Mouse (Mus musculus): ENCODE measurements around the gene Szt2. TPM values are rescaled to one million over a fixed set of nuclear protein-coding genes. Genes with fewer than 3 reads are reported as not detected.

Gene Szt2
- total RNA-seq, 2 experiments from 2014 or later, result 36.3 to 38.6 TPM

DNA sequence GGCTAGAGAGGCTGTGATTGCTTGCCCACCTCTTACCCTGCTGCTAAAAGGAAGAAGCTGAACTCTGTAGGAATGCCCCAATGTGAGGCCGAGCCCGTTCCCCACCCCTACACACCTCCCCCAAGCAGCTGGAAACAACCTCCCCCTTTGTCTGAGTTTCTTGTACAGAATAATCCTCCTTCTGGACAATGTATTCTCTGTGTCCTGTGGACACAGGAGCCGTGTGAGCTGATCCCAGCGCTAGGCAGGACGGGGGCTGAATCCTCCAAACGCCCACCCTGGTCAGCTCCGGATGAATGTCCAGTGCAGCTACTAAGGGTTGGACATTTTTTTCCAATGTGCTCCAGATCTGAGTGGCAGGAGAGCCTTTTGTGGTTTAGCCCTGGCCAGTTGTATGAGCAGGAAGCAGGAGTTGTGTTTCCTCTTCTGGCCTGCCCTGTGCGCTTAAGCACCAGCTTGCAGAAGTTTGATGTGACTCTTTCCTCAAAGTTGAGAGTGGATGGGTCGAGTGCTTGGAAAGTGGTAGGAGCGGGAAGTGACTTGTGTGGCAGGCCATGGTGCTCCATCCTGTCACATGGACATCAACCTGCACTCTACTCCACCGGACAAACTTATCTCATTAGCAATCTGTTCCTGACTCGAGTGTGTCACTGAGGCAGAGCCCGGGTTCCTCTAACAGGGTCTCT lies 8.2 kb upstream of the Szt2 start:
- intact Hi-C loops (cut with DNase I), result no loop called here
- DNase-seq (ENCODE audit: low spot score in 2 of 2), result no peak

DNA sequence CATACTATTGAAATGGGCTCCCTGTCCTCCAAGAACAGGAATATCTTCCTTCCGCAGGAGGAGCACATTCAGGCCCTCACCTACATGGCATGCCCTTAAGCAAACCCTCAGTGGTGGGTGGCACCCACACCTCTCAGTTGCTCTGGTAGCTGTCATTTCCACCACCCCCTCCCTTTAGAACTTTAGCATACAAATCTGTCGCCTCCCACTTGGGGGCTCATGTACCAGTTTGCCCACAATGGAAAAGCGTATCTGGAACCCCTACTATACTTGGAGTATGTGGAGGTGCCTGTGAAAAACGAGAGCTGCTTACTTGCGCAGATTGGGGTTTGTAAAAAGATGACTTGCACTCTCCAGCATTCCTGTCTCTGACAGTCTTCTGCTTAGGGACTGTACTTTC lies 7.3 kb upstream of the Szt2 start:
- intact Hi-C loops (cut with DNase I), result no loop called here
- DNase-seq (ENCODE audit: low spot score in 2 of 2), result peak; percentile 19 to 38

- intact Hi-C loops (cut with DNase I), result no loop called here
- DNase-seq (ENCODE audit: low spot score in 2 of 2), result no peak
Observed at GRCm38 (mm10) chr4:118415779-118416178, 6.7 kb upstream of the Szt2 start.

GRCm38 (mm10) chr4:118413553-118413952 lies 4.5 kb upstream of the Szt2 start:
- DNase-seq (ENCODE audit: low spot score in 2 of 2), result no peak
- intact Hi-C loops (cut with DNase I), result no loop called here

- DNase-seq (ENCODE audit: low spot score in 2 of 2), result no peak
- intact Hi-C loops (cut with DNase I), result no loop called here
Observed at GRCm38 (mm10) chr4:118410871-118411270, 1.8 kb upstream of the Szt2 start.

DNA sequence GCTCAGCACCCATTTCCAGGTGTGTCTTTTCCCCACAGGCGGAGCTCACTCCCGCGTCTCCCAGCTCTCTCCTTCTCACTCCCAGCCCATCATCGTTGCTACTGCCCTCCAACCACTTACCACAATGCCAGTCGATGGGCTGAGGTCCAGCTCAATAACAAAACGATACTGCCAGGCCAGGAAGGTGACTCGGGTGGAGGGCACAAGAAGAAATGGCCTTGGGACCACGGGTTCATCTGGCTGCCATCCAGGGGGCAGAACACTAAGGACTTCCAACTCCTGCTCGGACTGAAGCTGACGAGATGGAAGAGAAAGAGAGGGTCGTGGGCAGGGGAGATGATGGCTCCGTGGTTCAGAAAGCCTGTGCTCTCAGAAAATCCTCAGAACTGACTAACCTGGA lies 6.4 kb downstream of the Szt2 start:
- intact Hi-C loops (cut with DNase I), result no loop called here

GRCm38 (mm10) chr4:118401918-118402317 lies 7.2 kb downstream of the Szt2 start:
- DNase-seq (ENCODE audit: low spot score in 2 of 2), result no peak
- intact Hi-C loops (cut with DNase I), result no loop called here

More for the DNA sequence above, 6.4 kb downstream of the Szt2 start:
- DNase-seq (ENCODE audit: low spot score in 2 of 2), result no peak

GRCm38 (mm10) chr4:118401421-118401820 lies 7.7 kb downstream of the Szt2 start:
- intact Hi-C loops (cut with DNase I), result no loop called here

GRCm38 (mm10) chr4:118398400-118398799 lies 10.7 kb downstream of the Szt2 start:
- DNase-seq (ENCODE audit: low spot score in 2 of 2), result no peak
- intact Hi-C loops (cut with DNase I), result no loop called here

More at GRCm38 (mm10) chr4:118401421-118401820, 7.7 kb downstream of the Szt2 start:
- DNase-seq (ENCODE audit: low spot score in 2 of 2), result no peak

DNA sequence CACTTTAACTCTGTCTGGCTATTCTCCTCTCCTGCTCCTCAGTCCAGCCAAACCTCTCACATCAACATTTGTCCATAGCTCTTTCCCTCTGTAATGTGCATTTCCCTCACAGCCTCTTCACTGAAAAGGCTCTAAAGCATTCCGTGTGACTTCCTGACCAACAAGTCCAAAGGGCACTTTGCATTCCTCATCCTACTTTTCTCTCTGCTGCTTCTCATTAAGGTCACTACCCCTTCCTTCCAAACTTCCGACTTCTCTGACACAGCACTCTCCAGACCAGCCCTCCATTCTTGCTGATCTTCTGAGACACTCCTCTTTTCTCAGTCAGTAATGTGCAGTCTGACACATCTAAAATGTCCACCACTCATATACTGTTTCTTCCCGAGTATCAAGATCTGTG lies 12.6 kb downstream of the Szt2 start:
- no peak for DNase-seq (ENCODE audit: low spot score in 2 of 2)
- intact Hi-C loops (cut with DNase I), result no loop called here

DNA sequence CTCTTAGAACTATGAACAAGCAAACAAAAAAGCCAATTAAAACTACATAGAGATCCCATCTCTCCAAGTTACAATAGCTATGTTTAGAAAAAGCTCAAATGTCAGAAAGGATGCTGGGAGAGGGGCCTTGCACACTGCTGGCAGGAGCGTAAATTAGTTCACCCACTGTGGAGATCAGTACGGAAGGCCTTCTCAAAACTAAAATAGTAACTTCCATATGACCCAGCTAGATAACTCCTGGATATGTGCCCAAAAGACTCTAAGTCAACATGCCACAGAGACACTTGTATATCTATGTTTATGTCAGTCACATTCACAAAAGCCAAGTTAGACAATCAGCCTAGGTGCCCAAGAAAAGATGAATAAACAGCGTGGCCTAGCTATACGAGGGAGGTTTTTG lies 13.8 kb downstream of the Szt2 start:
- intact Hi-C loops (cut with DNase I), result no loop called here
- no peak for DNase-seq (ENCODE audit: low spot score in 2 of 2)

DNA sequence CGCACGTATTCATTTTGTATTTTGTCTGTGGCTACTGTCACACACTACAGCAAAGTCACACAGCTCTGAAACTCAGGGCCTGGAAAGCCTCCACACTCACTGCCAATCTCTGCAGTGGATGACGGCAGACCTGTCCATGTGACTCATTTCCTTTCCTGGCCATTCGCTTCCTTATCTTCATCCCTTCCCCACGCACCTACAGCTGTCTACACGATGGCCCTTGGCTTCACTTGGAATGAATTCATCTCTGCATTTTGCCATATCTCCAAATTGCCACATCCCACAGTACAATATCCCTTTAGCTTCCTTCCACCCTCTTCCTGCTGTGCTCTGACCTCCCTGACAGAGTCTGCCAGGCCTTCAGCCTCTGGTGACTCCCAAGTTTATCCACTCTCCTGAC lies 14.6 kb downstream of the Szt2 start:
- no peak for DNase-seq (ENCODE audit: low spot score in 2 of 2)

DNA sequence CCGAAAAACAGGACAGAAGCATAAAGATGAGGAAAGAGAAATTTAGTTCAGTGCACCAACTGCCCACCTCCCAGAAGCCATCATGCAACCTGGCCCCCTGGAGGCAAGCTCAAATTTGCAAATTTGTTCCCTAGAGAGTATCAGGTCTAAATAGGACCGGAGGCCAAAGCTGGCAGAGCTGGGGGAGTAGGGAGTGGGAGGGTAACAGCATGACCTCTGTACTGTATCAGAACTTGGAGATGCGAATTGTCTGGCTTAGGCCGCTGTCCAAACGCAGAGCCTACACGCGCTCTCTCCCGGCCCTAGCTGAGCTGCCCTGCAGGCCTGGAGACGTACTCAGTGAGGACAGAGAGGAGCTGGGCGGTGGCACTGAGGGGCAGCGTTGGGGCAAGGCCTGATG lies 18.9 kb downstream of the Szt2 start:
- intact Hi-C loops (cut with DNase I), result no loop called here
- no peak for DNase-seq (ENCODE audit: low spot score in 2 of 2)

More for the DNA sequence above, 14.6 kb downstream of the Szt2 start:
- intact Hi-C loops (cut with DNase I), result no loop called here

DNA sequence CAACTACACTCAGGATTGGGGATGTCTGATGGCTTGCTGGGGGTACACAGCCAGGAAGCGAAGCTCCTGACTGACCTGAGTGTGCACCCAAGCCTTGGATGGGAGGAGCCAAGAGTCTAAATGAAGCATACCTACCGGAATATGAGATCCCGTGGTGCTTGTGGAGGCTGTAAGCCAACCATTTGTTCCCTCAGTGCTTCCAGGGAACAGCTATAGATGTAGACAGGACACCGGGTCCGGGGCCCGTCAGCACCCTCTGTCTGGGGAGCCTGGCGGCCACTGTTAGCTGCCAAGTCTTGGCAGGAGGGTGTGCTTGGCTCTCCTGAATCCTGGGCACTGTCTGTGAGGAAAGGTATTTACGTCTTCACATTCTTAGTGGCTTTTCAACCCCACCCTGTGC lies 21.8 kb downstream of the Szt2 start:
- no peak for DNase-seq (ENCODE audit: low spot score in 2 of 2)
- intact Hi-C loops (cut with DNase I), result no loop called here

DNA sequence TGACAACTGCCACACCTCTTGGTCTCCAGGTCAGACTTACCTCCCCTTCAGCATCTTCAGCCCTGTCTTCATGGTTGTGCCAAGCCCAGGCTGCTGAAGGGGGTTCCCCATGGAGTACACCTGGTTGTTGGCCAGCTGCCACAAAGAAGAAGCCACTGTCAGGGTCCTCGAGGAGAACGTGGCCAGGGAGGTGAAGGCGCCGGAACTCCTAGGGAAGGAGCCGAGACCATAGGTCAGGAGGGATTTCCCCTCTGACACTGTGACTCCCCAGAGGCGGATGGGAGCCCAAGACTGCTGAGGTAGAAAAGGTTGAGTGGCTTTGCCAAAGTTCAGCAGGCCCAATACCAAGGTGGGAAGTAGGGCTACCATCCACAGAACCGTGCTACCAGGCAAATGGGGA lies 25.8 kb downstream of the Szt2 start:
- intact Hi-C loops (cut with DNase I), result no loop called here
- no peak for DNase-seq (ENCODE audit: low spot score in 2 of 2)

- intact Hi-C loops (cut with DNase I), result no loop called here
Observed at GRCm38 (mm10) chr4:118375999-118376398, 33.1 kb downstream of the Szt2 start.

GRCm38 (mm10) chr4:118371822-118372221 lies 37.3 kb downstream of the Szt2 start:
- intact Hi-C loops (cut with DNase I), result no loop called here
- DNase-seq (ENCODE audit: low spot score in 2 of 2), result no peak

More at GRCm38 (mm10) chr4:118375999-118376398, 33.1 kb downstream of the Szt2 start:
- DNase-seq (ENCODE audit: low spot score in 2 of 2), result no peak

DNA sequence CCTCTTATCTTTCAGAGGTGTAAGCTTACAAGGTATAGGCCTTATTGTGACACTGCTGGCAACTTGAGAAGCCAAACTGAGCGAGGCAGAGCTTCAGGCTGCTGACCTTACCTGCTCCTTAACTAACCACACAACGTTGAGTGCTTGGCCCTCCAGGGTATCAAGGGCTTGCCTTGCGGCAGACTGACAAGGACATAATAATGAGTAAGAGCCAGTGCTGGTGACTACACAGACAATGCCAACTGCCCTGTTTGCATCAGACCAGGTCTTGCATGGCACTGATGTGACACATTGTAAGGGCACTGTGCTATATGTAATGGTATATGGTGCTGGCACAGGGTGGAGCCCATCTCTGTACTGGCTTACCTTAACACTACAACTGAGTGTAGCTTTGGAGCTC lies 40.5 kb downstream of the Szt2 start:
- no peak for DNase-seq (ENCODE audit: low spot score in 2 of 2)
- intact Hi-C loops (cut with DNase I), result no loop called here

GRCm38 (mm10) chr4:118367551-118367950 lies 41.5 kb downstream of the Szt2 start:
- intact Hi-C loops (cut with DNase I), result no loop called here
- no peak for DNase-seq (ENCODE audit: low spot score in 2 of 2)

GRCm38 (mm10) chr4:118365991-118366390 lies 43.1 kb downstream of the Szt2 start:
- intact Hi-C loops (cut with DNase I), result no loop called here

GRCm38 (mm10) chr4:118364641-118365040 lies 44.4 kb downstream of the Szt2 start:
- no peak for DNase-seq (ENCODE audit: low spot score in 2 of 2)
- intact Hi-C loops (cut with DNase I), result no loop called here

More at GRCm38 (mm10) chr4:118365991-118366390, 43.1 kb downstream of the Szt2 start:
- no peak for DNase-seq (ENCODE audit: low spot score in 2 of 2)

DNA sequence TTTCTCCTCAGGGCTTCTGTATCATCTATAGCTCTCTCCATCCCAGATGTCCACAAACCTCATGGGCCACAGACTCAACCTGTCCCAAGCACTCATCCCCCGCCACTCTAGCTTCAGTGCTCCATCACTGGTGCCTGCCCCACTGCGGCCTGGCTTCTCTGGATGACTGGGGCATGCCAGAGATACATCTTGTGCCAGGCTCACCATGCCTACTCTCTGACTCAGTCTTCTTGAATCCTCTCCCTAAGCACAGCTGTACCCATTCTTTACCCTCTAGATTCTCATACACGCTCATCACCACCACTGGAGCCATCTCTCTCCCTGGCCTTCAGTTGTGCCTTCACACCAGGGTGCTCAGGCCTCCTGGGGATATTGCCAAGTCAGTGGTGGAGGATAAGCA lies 45.1 kb downstream of the Szt2 start:
- no peak for DNase-seq (ENCODE audit: low spot score in 2 of 2)
- intact Hi-C loops (cut with DNase I), result no loop called here

Data from left cerebral cortex, postnatal 14 days (tissue).